Mouse (Mus musculus): Measurements from ENCODE around the gene Col4a6.

The Col4a6 gene

DNA sequence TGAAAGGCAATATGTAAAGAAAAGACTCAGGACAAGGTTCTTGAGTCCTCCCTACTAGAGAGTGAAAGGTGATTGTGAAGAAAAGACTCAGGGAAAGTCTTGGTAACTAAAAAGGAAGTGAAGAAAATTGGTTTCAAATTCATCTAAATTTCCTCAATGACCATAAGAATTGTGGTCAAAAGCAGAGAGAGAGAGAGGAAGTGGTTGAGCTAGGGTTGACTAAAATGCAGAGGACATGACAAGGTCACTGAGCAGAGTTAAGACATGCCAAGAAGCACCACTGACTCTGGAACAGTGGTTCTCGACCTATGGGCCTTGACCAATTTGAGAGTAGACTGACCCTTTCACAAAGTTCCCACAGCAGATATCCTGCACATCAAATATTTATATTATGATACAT, 224.2 kb downstream of the Col4a6 start:
- DNase-seq (ENCODE audit: low spot score): no peak

DNA sequence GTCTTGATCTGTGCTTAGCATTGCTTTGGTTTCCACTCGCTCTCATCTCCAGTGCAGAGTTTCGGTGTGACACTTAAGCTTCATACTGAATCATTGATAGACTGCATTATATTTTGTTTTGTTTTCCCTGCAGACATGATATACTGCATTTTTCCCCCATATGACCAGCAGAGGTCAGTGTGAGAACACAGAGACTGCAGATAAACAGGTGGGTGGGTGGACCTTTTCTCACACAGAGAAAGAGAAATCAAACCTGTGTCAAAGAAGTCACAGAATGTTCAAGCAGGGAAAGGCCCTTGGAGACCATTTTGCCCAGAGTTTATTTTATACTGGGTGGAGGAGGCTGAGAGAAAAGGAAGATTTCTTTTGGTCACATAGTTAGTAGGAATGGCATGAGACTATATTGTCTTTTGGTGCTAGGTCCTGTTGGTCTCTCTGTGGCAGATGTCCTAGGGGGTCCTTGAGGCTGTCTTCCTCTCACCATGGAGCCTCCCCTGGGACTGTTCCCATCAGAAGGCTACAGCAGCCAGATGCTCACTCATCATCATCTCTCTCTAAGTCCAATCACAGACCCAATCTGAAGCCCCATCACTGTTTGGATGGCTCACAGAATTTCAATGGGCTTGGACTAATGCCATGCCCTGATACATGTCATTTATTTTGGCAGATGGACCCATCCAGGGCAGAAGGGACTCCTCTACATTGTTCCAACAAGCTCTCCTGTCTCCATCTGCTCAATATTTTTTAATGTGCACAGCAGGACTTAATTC, 237.1 kb downstream of the Col4a6 start:
- DNase-seq (ENCODE audit: low spot score): no peak

DNA sequence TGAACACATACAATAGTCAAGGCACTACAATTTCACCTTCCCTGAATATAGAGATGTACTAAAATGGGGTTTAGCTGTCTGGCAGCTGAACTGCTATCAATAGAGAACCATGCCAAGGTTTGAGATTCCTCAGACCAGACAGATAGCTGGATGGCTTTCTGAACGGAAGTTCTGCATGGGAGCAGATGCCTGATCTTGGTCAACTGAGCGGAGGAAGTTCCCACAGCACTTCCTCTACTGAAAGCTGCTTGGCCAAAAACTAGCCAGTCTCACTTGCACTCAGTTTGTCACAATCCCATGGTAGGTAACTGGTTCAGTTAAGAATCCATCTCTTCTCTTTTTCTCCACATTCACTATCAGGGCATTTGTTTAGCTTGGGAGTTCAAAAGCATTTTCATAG, 245.7 kb downstream of the Col4a6 start:
- no peak for DNase-seq (ENCODE audit: low spot score)

DNA sequence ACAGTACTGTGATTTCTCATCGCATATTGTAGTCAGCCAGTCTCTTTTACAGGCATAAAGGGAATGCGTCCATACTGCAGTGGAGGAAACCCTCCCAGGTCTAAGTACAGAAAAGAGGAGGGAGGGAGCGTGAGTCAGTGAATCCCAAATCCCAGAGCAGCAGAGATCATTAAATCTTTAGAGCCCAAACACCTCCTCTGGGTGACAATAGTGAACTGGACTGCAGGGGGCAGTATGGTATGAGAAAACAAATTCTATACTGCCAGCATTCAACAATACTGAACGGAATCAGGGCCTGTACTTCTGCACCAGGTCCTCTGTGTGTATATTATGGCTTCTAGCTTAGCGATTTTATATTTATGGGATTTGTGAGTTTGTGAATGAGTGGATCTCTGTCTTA, 261.1 kb downstream of the Col4a6 start:
- DNase-seq (ENCODE audit: low spot score): no peak

DNA sequence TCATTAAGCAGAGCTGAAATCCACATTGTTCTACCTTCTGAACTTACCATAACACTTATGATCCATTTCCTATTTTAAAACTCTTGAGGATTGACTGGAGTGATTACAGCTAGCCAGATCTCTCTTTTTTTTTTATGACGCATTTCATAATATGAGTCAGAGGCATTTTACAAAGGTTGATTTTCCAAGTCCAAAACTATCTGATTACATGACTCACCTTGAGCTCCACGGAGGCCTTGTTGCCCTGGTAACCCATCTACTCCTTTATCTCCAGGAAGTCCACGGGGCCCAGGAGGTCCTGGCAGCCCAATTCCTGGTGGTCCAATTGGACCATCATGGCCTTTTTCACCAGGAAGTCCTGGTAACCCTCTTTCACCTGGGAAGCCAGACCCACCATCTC, 274.9 kb downstream of the Col4a6 start:
- DNase-seq (ENCODE audit: low spot score): no peak

DNA sequence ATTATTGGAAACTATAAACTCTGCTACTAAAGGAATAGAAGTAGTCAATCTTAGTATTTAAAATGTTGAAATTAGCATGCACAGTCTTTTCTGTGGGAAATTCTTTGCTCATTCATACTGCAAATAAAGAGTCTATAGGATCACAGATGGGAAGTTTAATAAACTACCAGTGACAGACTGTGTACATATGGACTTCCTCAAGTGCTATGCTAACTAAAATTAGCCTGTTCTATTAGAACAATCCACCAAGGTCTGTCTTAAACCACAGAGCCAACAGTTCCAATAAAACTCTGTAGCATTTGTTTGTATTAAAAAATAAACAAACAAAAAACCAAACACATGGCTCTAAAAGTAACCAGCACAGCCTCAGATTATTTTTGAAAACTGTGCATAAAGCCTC, 278.8 kb downstream of the Col4a6 start:
- no peak for DNase-seq (ENCODE audit: low spot score)

DNA sequence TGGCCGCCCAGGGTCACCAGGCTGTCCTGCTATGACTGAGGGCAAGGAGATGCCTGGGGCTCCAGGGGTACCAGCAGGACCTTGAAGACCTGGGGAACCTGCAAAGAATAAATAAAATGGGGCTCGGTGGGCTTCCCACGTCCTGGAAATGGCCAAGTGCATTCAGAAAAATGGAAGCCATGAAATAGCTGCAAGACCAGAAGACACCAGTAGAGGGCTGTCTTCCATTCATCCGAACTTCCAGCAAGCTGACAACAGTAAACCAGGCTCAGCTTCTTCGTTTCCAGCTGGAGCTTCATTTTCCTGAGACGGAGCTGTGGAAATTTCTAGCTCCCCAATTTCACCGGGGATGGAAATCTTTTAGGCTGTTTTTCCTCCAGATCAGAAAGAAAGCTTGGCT, 298.5 kb downstream of the Col4a6 start:
- peak; percentile 6 for DNase-seq (ENCODE audit: low spot score)

DNA sequence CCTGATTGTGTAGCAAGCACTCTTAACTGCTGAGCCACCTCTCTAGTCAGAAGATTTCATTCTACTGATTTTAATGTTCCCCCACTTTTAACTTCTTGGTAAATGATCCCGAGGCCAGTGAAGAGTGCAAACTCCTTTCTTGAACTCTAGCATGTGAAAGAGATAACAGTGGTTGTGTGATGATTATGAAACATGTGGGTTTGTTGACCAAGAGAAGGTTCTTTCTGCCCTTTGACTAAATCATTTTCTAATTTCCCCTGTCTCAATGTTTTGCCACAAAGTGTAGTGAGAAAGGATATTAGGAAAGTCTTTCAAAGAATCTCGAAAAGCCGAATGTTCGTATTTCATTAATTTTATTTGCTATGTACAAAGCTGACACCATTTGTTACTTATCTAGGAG, 308.8 kb downstream of the Col4a6 start:
- DNase-seq (ENCODE audit: low spot score): no peak

DNA sequence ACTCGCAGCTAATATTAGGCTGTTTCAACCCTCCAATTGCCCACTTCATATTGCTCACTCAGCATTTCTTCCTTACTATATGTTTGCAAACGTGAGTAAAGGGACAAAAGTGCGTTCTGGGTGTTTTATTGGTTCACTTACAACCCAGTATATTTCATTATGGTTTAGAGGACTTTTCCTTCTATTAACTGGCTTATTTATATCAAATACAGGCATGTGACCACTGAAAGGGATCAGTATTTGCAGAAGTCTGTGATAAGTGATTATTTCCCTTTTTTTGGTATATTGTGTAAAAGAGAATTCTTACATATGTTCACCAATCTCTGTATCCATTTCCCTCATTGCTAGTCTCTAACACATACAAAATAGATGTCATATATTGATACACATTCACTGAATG, 313.5 kb downstream of the Col4a6 start:
- no peak for DNase-seq (ENCODE audit: low spot score)

DNA sequence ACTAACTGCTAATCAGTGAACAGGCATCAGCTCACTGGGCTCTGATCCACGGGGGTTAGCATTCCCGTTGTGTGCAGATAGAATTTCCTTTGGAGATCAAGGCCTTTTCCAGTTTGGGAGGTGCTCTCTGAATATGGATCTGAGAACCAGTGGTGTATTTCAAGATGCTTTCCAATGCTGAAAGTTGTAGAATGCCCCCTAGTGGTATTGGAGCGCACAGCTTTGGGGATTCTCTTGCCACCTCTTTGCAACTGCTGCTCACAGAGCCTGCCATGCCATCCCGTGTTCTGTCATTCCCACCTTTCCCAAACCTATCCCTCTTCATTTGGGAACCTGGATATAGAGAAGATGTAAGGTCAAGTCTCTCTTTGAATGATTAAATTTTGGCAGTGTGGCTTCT, 315.7 kb downstream of the Col4a6 start:
- DNase-seq (ENCODE audit: low spot score): peak; percentile 16

DNA sequence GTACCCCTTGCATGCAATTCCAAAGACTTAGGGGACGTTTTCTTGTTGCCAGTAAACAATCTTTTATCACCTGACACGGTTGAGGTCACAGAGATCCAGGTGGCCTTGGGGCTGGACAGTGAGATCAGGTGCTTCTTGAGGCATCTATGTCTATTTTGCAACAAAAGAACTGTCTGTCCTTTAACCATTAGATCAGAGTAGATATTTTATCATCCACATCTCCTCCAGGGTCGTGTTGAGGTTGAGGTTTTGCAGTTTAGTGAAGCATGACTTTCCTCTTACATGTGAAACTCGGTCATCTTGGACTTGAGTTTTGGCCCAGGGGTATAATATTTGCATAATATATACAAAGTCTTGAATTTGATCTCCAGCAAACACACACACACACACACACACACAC, 316.2 kb downstream of the Col4a6 start:
- no peak for DNase-seq (ENCODE audit: low spot score)

DNA sequence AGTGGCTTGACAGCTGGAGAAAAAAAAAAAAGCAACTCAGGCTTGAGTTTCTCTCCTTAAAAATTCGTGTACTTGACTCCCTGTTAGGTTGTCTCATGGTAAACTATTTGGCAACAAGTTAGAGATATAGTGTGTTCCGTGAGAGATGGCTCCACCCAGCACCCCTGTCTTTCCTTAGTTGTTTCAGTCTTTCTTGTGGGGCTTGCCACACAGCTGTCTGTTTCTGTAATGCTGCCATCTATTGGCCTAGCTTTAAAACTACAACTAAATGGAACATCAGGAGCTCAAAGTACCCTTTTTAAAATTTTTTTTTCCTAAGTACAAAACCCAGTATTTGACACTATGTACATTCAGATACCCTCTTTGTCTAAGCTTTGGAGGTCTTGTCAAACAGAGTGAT, 317.2 kb downstream of the Col4a6 start:
- DNase-seq (ENCODE audit: low spot score): peak; percentile 15

DNA sequence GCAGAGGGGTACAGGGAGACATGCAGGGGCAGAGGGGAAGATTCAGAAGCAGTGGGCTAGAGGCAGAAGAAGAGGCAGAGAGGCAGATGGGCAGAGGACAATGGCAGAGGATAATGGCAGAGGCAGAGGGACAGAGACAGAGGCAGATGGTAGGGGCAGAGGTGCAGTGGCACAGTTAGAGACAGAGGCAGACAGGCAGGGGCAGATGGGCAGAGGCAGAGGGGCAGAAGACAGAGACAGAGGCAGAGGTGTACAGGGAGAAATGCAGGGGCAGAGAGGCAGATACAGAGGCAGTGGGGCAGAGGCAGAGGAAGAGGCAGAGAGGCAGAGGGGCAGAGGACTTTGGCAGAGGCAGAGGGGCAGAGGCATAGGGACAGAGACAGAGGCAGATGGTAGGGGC, 322.7 kb downstream of the Col4a6 start:
- DNase-seq (ENCODE audit: low spot score): no peak

DNA sequence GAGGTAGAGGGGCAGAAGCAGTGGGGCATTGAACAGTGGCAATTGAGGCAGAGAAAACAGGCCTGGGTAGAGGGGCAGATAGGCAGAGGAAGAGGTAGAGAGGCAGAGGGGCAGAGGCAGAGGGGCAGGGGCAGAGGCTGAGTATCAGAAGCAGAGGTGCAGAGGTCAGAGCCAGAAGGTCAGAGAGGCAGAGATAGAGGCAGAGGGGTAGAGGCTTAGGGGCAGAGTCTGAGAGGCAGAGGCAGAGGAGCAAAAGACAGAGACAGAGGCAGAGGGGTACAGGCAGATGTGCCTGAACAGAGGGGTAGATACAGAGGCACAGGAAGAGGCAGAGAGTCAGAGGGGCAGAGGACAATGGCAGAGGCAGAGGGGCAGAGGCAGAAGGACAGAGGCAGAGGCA, 323.6 kb downstream of the Col4a6 start:
- DNase-seq (ENCODE audit: low spot score): no peak

DNA sequence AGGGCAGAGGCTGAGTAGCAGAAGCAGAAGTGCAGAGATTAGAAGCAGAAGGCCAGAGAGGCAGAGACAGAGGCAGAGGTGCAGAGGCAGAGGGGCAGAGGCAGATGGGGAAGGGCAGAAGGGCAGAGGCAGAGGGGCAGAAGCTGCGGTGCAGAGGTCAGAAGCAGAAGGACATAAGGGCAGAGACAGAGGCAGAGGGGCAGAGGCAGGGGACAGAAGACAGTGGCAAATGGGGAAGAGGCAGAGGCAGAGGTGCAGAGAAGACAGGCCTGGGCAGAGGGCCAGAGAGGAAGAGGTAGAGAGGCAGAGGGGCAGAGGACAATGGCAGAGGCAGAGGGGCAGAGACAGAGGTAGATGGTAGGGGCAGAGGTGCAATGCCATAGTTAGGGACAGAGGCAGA, 324.2 kb downstream of the Col4a6 start:
- DNase-seq (ENCODE audit: low spot score): no peak

All from MN1 (cell line).